Mouse (Mus musculus): ENCODE measurements around the gene Atcay. TPM values are rescaled to one million over a fixed set of nuclear protein-coding genes. Genes with fewer than 3 reads are reported as not detected.

The Atcay gene
- total RNA-seq (2021): 100 to 1,000 TPM; 196 to 211 TPM
- long read RNA-seq, experiment 1, transcript Atcay-201 (13 exons, 3,736 nt): major isoform, 75 of 93 reads
- long read RNA-seq, experiment 1, partial matches to known transcripts: 13 of 93 reads
- long read RNA-seq, experiment 1, other reads (novel, unspliced or antisense): 5 of 93 reads
- long read RNA-seq, experiment 2, transcript Atcay-201 (13 exons, 3,736 nt): major isoform, 45 of 65 reads
- long read RNA-seq, experiment 2, partial matches to known transcripts: 10 of 65 reads
- long read RNA-seq, experiment 2, other reads (novel, unspliced or antisense): 10 of 65 reads

- intact Hi-C loops (cut with DNase I): no loop called here
- peak; percentile 89 to 91 for DNase-seq (ENCODE audit: low spot score in 2 of 2)
Measured at GRCm38 (mm10) chr10:81230438-81231332, at the start of gene Atcay. Atcay (minus strand) TSS chr10:81230833.

- no peak for DNase-seq (ENCODE audit: low spot score in 2 of 2)
- intact Hi-C loops (cut with DNase I): no loop called here
Measured at GRCm38 (mm10) chr10:81279496-81279895, 48.9 kb upstream of the Atcay start.

- intact Hi-C loops (cut with DNase I): no loop called here
- DNase-seq (ENCODE audit: low spot score in 2 of 2): no peak
Measured at GRCm38 (mm10) chr10:81277676-81278075, 47.0 kb upstream of the Atcay start.

- no peak for DNase-seq (ENCODE audit: low spot score in 2 of 2)
- intact Hi-C loops (cut with DNase I): no loop called here
Measured at GRCm38 (mm10) chr10:81273842-81274241, 43.2 kb upstream of the Atcay start.

- intact Hi-C loops (cut with DNase I): no loop called here
- no peak for DNase-seq (ENCODE audit: low spot score in 2 of 2)
Measured at GRCm38 (mm10) chr10:81272356-81272755, 41.7 kb upstream of the Atcay start.

- intact Hi-C loops (cut with DNase I): no loop called here
- DNase-seq (ENCODE audit: low spot score in 2 of 2): no peak
Measured at GRCm38 (mm10) chr10:81268643-81269412, 38.2 kb upstream of the Atcay start.

GRCm38 (mm10) chr10:81268056-81268455 is 37.4 kb upstream of the Atcay start:
- intact Hi-C loops (cut with DNase I): no loop called here
- peak; percentile 84 to 91 for DNase-seq (ENCODE audit: low spot score in 2 of 2)

GRCm38 (mm10) chr10:81266211-81267105 is 35.8 kb upstream of the Atcay start, which contains the start of the genes Mrpl54 and Apba3:
Mrpl54 (minus strand) TSS chr10:81266934.
Apba3 (plus strand) TSS chr10:81266960.
- intact Hi-C loops (cut with DNase I): no loop called here
- peak; percentile 95 to 96 for DNase-seq (ENCODE audit: low spot score in 2 of 2)

- DNase-seq (ENCODE audit: low spot score in 2 of 2): no peak
- intact Hi-C loops (cut with DNase I): no loop called here
Measured at GRCm38 (mm10) chr10:81265540-81265939, 34.9 kb upstream of the Atcay start.

- intact Hi-C loops (cut with DNase I): no loop called here
- DNase-seq (ENCODE audit: low spot score in 2 of 2): no peak
Measured at GRCm38 (mm10) chr10:81261025-81261424, 30.4 kb upstream of the Atcay start.

- intact Hi-C loops (cut with DNase I): no loop called here
- no peak for DNase-seq (ENCODE audit: low spot score in 2 of 2)
Measured at GRCm38 (mm10) chr10:81259225-81259884, 28.7 kb upstream of the Atcay start.

GRCm38 (mm10) chr10:81257158-81258039 is 26.8 kb upstream of the Atcay start:
- DNase-seq (ENCODE audit: low spot score in 2 of 2): peak in 1 of 2 experiments; percentile 61
- intact Hi-C loops (cut with DNase I): no loop called here

GRCm38 (mm10) chr10:81254886-81255285 is 24.3 kb upstream of the Atcay start:
- intact Hi-C loops (cut with DNase I): no loop called here

GRCm38 (mm10) chr10:81252424-81253419 is 22.1 kb upstream of the Atcay start, which contains the start of gene Matk:
Matk (plus strand) TSS chr10:81252935.
- DNase-seq (ENCODE audit: low spot score in 2 of 2): peak; percentile 91
- intact Hi-C loops (cut with DNase I): no loop called here

More at GRCm38 (mm10) chr10:81254886-81255285, 24.3 kb upstream of the Atcay start:
- no peak for DNase-seq (ENCODE audit: low spot score in 2 of 2)

GRCm38 (mm10) chr10:81249442-81249841 is 18.8 kb upstream of the Atcay start:
- intact Hi-C loops (cut with DNase I): no loop called here
- no peak for DNase-seq (ENCODE audit: low spot score in 2 of 2)

- DNase-seq (ENCODE audit: low spot score in 2 of 2): no peak
- intact Hi-C loops (cut with DNase I): no loop called here
Measured at GRCm38 (mm10) chr10:81247804-81248203, 17.2 kb upstream of the Atcay start.

Measured in left cerebral cortex, postnatal 14 days (tissue).